Mouse (Mus musculus) liver, adult 2 months (tissue): ENCODE data around the gene Ulk3. TPM values are rescaled to one million over a fixed set of nuclear protein-coding genes. Genes with fewer than 3 reads are reported as not detected.

Experiments used
- DNase-seq: peaks from one replicate; pipeline ENCODE4 v3.0.0-alpha.2; 2011; ENCODE audit warnings: low read depth, low spot score; ENCODE audit errors: extremely low read depth
- H3K27ac ChIP-seq: fragments of 200-500 bp; replicated peaks from 2 replicates; pipeline ENCODE4 v1.5.1; 2012; ENCODE audit warnings: low read depth, mild to moderate bottlenecking, control low read depth, inconsistent platforms, low read length; ENCODE audit not compliant: insufficient read depth
- H3K27me3 ChIP-seq: fragments of 200-500 bp; 2 replicates; pipeline ENCODE4 v1.6.1; 2012; ENCODE audit warnings: mild to moderate bottlenecking, moderate library complexity, low read length, inconsistent platforms; ENCODE audit not compliant: control insufficient read depth, insufficient read depth
- H3K36me3 ChIP-seq: fragments of 200-500 bp; 2 replicates; pipeline ENCODE4 v1.6.1; 2012; ENCODE audit warnings: low read length, inconsistent platforms; ENCODE audit not compliant: control insufficient read depth, insufficient read depth
- H3K4me1 ChIP-seq: fragments of 200-500 bp; 2 replicates; pipeline ENCODE4 v1.6.1; 2011; ENCODE audit warnings: low read length; ENCODE audit not compliant: control insufficient read depth, insufficient read depth
- H3K4me3 ChIP-seq: fragments of 200-500 bp; 2 replicates; pipeline ENCODE4 v1.5.1; 2011; ENCODE audit warnings: low read depth, mild to moderate bottlenecking, control low read depth, low read length, moderate library complexity; ENCODE audit not compliant: insufficient read depth
- H3K79me2 ChIP-seq: fragments of 200-500 bp; 2 replicates; pipeline ENCODE4 v1.6.1; 2012; ENCODE audit warnings: inconsistent platforms, mild to moderate bottlenecking, low read length, moderate library complexity; ENCODE audit not compliant: control insufficient read depth, insufficient read depth
- H3K9ac ChIP-seq: fragments of 200-500 bp; 2 replicates; pipeline ENCODE4 v1.6.1; 2012; ENCODE audit warnings: low read depth, mild to moderate bottlenecking, control low read depth, inconsistent platforms, low read length
- CTCF ChIP-seq: fragments of 200-500 bp; IDR thresholded peaks from 2 replicates; pipeline ENCODE4 v1.5.1; 2011; ENCODE audit warnings: low read depth, low read length, control low read depth
- POLR2A ChIP-seq: fragments of 200-500 bp; IDR thresholded peaks from 2 replicates; pipeline ENCODE4 v1.6.1; 2011; ENCODE audit warnings: low read length, control low read depth; ENCODE audit not compliant: insufficient read depth; ENCODE audit errors: extremely low read depth
- WGBS: fragments of 180-500 bp; shearing (Covaris S2); methylation state at CpG from one replicate; pipeline ENCODE4 v1.1.7; 2018; 5-methylcytosine and 5-hydroxymethylcytosine counted together
- polyA plus RNA-seq: library from polyadenylated mRNA; depleted of rRNA; stranded (reverse); fragments of >200 nt; gene quantifications from 2 replicates; pipeline ENCODE4 v1.2.3, GENCODE M21; 2012
- total RNA-seq: library from RNA; depleted of rRNA; stranded (reverse); fragments of >200 nt; gene quantifications from 2 replicates; pipeline ENCODE4 v1.2.3, GENCODE M21; 2014

The Ulk3 gene
- total and polyA plus RNA-seq, 2 experiments: 4.5 to 16.8 TPM

- Histone ChIP-seq H3K27ac (no peak overlapping the region), H3K4me3 (no peak overlapping the region), H3K36me3 (no peaks in the 10 kb centered on the region; the same call in 1 of the 2 replicates), H3K27me3 (no peaks in the 10 kb centered on the region), H3K9ac (no peak overlapping the region), H3K4me1 (peaks cover 11% of the 10 kb centered on the region), H3K79me2 (peaks cover 28% of the 10 kb centered on the region; the same call in 1 of the 2 replicates)
- TF ChIP-seq CTCF (no peak), POLR2A (no peak)
- WGBS: 69% methylated on average over 4 of the region's 4 CpGs
- no peak for DNase-seq
Observed at GRCm38 (mm10) chr9:57562896-57563372, 26.3 kb upstream of the Ulk3 start.

GRCm38 (mm10) chr9:57564609-57565008 is 24.6 kb upstream of the Ulk3 start:
- no peak for DNase-seq
- Histone ChIP-seq H3K4me3 (no peak overlapping the region), H3K4me1 (peaks cover 11% of the 10 kb centered on the region), H3K36me3 (peaks cover 2% of the 10 kb centered on the region), H3K27ac (no peak overlapping the region), H3K79me2 (peaks cover 33% of the 10 kb centered on the region; the same call in 1 of the 2 replicates), H3K27me3 (no peaks in the 10 kb centered on the region), H3K9ac (no peak overlapping the region)
- TF ChIP-seq POLR2A (no peak), CTCF (no peak)
- WGBS: 76% methylated on average over 6 of the region's 6 CpGs

- Histone ChIP-seq H3K4me3 (no peak overlapping the region), H3K4me1 (peaks cover 11% of the 10 kb centered on the region), H3K79me2 (peaks cover 35% of the 10 kb centered on the region; the same call in 1 of the 2 replicates), H3K27me3 (no peaks in the 10 kb centered on the region), H3K27ac (no peak overlapping the region), H3K9ac (no peak overlapping the region), H3K36me3 (peaks cover 7% of the 10 kb centered on the region)
- TF ChIP-seq POLR2A (no peak), CTCF (no peak)
- 68% methylated on average over 10 of the region's 10 CpGs for WGBS
- no peak for DNase-seq
Observed at GRCm38 (mm10) chr9:57565741-57566221, 23.5 kb upstream of the Ulk3 start.

GRCm38 (mm10) chr9:57566846-57567245 is 22.4 kb upstream of the Ulk3 start:
- H3K27ac ChIP-seq: no peak overlapping the region
- peaks cover 7% of the 10 kb centered on the region for H3K36me3 ChIP-seq
- 41% methylated on average over 8 of the region's 8 CpGs for WGBS
- H3K27me3 ChIP-seq: no peaks in the 10 kb centered on the region
- no peak overlapping the region for H3K4me3 ChIP-seq
- no peak overlapping the region for H3K9ac ChIP-seq
- peak; percentile 57 for TF ChIP-seq CTCF
- no peak for TF ChIP-seq POLR2A
- DNase-seq: peak; percentile 24
- H3K79me2 ChIP-seq: peaks cover 30% of the 10 kb centered on the region; the same call in 1 of the 2 replicates
- H3K4me1 ChIP-seq: peaks cover 7% of the 10 kb centered on the region

- Histone ChIP-seq H3K79me2 (peaks cover 24% of the 10 kb centered on the region; the same call in 1 of the 2 replicates), H3K27ac (no peak overlapping the region), H3K4me1 (peaks cover 5% of the 10 kb centered on the region), H3K4me3 (no peak overlapping the region), H3K27me3 (no peaks in the 10 kb centered on the region), H3K36me3 (peaks cover 7% of the 10 kb centered on the region), H3K9ac (no peak overlapping the region)
- TF ChIP-seq CTCF (no peak), POLR2A (no peak)
- no peak for DNase-seq
- 93% methylated on average over 6 of the region's 6 CpGs for WGBS
Observed at GRCm38 (mm10) chr9:57568500-57568899, 20.8 kb upstream of the Ulk3 start.

- no peak for DNase-seq
Observed at GRCm38 (mm10) chr9:57574397-57574796, 14.9 kb upstream of the Ulk3 start.

More at GRCm38 (mm10) chr9:57574397-57574796, 14.9 kb upstream of the Ulk3 start:
- Histone ChIP-seq H3K9ac (no peak overlapping the region), H3K4me3 (no peak overlapping the region), H3K36me3 (peaks cover 7% of the 10 kb centered on the region; the same call in 1 of the 2 replicates), H3K4me1 (no peaks in the 10 kb centered on the region), H3K79me2 (peaks cover 4% of the 10 kb centered on the region; the same call in 1 of the 2 replicates), H3K27me3 (no peaks in the 10 kb centered on the region), H3K27ac (no peak overlapping the region)
- TF ChIP-seq CTCF (no peak), POLR2A (no peak)
